Mouse (Mus musculus) midbrain, embryonic 15.5 days (tissue): Measurements from ENCODE around the gene Dlg3. TPM values are rescaled to one million over a fixed set of nuclear protein-coding genes. Genes with fewer than 3 reads are reported as not detected.

Experiments used
- ATAC-seq: fragments of 200-750 bp; cut with Nextera tagmentation; replicated peaks from 2 replicates; pipeline ENCODE4 v1.8.0; 2017; ENCODE audit warnings: moderate TSS enrichment
- H3K27ac ChIP-seq: fragments of 300-500 bp; sonication (generic); 2 replicates; pipeline ENCODE4 v1.5.1; 2015; ENCODE audit warnings: mild to moderate bottlenecking, inconsistent platforms
- H3K27me3 ChIP-seq: fragments of 300-500 bp; sonication (generic); replicated peaks from 2 replicates; pipeline ENCODE4 v1.6.1; 2015; ENCODE audit warnings: inconsistent platforms
- H3K36me3 ChIP-seq: fragments of 300-500 bp; sonication (generic); replicated peaks from 2 replicates; pipeline ENCODE4 v1.6.1; 2015; ENCODE audit warnings: inconsistent platforms
- H3K4me1 ChIP-seq: fragments of 300-500 bp; sonication (generic); 2 replicates; pipeline ENCODE4 v1.6.1; 2015; ENCODE audit warnings: inconsistent platforms
- H3K4me2 ChIP-seq: fragments of 300-500 bp; sonication (generic); 2 replicates; pipeline ENCODE4 v1.6.1; 2015; ENCODE audit warnings: inconsistent platforms, mild to moderate bottlenecking, moderate library complexity
- H3K4me3 ChIP-seq: fragments of 300-500 bp; sonication (generic); 2 replicates; pipeline ENCODE4 v1.5.1; 2015; ENCODE audit warnings: mild to moderate bottlenecking, inconsistent platforms
- H3K9ac ChIP-seq: fragments of 300-500 bp; sonication (generic); 2 replicates; pipeline ENCODE4 v1.6.1; 2015; ENCODE audit warnings: mild to moderate bottlenecking, inconsistent platforms
- H3K9me3 ChIP-seq: fragments of 300-500 bp; sonication (generic); 2 replicates; pipeline ENCODE4 v1.6.1; 2016; ENCODE audit warnings: inconsistent platforms
- WGBS: fragments of 180-500 bp; shearing (Covaris S2); methylation state at CpG from one replicate; pipeline ENCODE4 v1.1.7; 2015; ENCODE audit warnings: mixed read lengths; 5-methylcytosine and 5-hydroxymethylcytosine counted together
- polyA plus RNA-seq: library from polyadenylated mRNA; unstranded; fragments of >200 nt; fragmentation: Nextera tagmentation; extraction: Ambion mirVana; gene quantifications from 2 replicates; pipeline ENCODE4 v1.2.1, GENCODE M21; 2015

Dlg3 gene
- polyA plus RNA-seq, 1 experiment from 2014 or later: 6.6 TPM

DNA sequence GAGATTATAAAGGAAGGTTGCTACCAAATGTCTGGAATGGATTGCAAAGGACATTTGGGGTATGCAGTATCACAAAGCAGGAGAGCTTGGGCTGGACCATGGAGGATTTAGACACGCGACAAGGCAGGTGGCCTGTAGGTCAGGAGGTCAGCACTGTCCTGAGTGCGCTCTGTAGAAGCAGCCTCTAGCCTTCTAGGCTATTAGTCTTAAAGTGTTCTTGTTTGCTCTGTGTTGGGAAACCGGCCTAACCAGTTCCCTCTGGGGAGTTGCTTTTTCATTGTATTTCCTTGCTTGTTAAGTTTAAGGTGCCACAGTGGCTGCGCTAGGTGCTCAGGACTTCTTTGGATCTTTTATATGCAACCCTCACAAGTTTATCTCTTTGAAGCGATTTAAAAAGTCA, 34.5 kb downstream of the Dlg3 start:
- Histone ChIP-seq H3K27me3 (no peaks in the 10 kb centered on the region), H3K4me1 (no peaks in the 10 kb centered on the region), H3K9ac (no peak overlapping the region), H3K4me3 (no peak overlapping the region), H3K9me3 (no peaks in the 10 kb centered on the region), H3K36me3 (no peaks in the 10 kb centered on the region), H3K4me2 (no peak overlapping the region), H3K27ac (no peak overlapping the region)
- no peak for ATAC-seq
- WGBS: 71% methylated on average over 6 of the region's 6 CpGs

DNA sequence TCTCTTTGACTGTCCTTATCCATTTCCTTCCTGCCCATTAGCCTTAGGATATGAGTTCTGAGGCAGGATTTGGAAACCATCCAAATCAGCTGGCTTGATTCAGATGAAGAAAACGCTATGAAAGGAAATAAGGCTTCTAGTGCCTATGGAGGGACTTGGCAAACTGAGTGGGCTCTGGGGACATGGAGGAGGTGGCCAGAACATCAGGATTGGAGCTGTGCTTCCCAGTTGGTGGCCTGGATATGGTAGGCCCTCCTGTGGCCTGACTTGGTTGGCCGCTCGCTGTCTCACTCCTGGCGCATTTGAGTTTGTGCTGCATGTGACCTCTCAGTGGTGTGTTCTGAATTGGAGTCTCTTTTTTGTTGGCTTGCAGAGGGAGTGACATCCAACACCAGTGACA, 43.6 kb downstream of the Dlg3 start:
- no peak overlapping the region for H3K9ac ChIP-seq
- H3K27me3 ChIP-seq: no peaks in the 10 kb centered on the region
- no peaks in the 10 kb centered on the region for H3K36me3 ChIP-seq
- no peak overlapping the region for H3K4me3 ChIP-seq
- WGBS: 82% methylated on average over 4 of the region's 4 CpGs
- no peak overlapping the region for H3K4me2 ChIP-seq
- H3K27ac ChIP-seq: no peak overlapping the region
- no peaks in the 10 kb centered on the region for H3K9me3 ChIP-seq
- ATAC-seq: no peak
- H3K4me1 ChIP-seq: no peaks in the 10 kb centered on the region

- 88% methylated on average over 8 of the region's 8 CpGs for WGBS
- Histone ChIP-seq H3K27me3 (no peaks in the 10 kb centered on the region), H3K36me3 (no peaks in the 10 kb centered on the region), H3K4me2 (no peak overlapping the region), H3K27ac (no peak overlapping the region), H3K9me3 (no peaks in the 10 kb centered on the region), H3K9ac (no peak overlapping the region), H3K4me1 (no peaks in the 10 kb centered on the region), H3K4me3 (no peak overlapping the region)
- ATAC-seq: no peak
Measured at GRCm38 (mm10) chrX:100814139-100814538, 46.6 kb downstream of the Dlg3 start.

DNA sequence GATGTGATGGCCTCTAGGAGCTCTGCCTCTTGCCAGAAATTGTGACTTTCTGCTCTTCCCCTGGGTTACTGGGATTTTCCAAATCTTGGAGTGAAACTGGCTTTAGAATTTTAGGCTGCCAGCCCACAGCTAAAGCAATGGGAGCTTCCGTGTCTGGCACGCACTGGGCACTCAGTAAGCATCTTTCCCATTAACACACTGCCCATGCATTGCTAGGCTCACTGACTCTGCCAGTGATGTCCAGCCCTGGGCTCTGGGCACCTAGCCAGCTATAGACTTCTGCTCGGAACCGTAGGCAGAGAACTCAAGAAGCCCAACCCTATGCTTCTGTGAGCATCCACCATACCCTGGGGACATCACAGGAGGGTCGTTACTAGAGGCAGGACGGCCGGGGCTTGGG, 48.2 kb downstream of the Dlg3 start:
- Histone ChIP-seq H3K4me2 (no peak overlapping the region), H3K9me3 (no peaks in the 10 kb centered on the region), H3K4me1 (no peaks in the 10 kb centered on the region), H3K4me3 (no peak overlapping the region), H3K9ac (no peak overlapping the region), H3K27ac (no peak overlapping the region), H3K36me3 (no peaks in the 10 kb centered on the region), H3K27me3 (no peaks in the 10 kb centered on the region)
- WGBS: 84% methylated on average over 7 of the region's 7 CpGs
- no peak; the same call in 1 of the 2 replicates for ATAC-seq

- H3K4me1 ChIP-seq: no peaks in the 10 kb centered on the region
- no peak overlapping the region for H3K4me3 ChIP-seq
- H3K36me3 ChIP-seq: no peaks in the 10 kb centered on the region
- H3K9ac ChIP-seq: no peak overlapping the region
- no peaks in the 10 kb centered on the region for H3K9me3 ChIP-seq
- H3K4me2 ChIP-seq: no peak overlapping the region
- H3K27ac ChIP-seq: no peak overlapping the region
- no peaks in the 10 kb centered on the region for H3K27me3 ChIP-seq
- WGBS: 91% methylated on average over 9 of the region's 9 CpGs
- ATAC-seq: no peak
Measured at GRCm38 (mm10) chrX:100818681-100819080, 51.2 kb downstream of the Dlg3 start.

- no peaks in the 10 kb centered on the region for H3K36me3 ChIP-seq
- no peaks in the 10 kb centered on the region for H3K9me3 ChIP-seq
- H3K27ac ChIP-seq: no peak overlapping the region
- H3K4me1 ChIP-seq: no peaks in the 10 kb centered on the region
- WGBS: 53% methylated on average over 1 of the region's 1 CpGs
- no peak overlapping the region for H3K4me2 ChIP-seq
- no peak for ATAC-seq
- no peak overlapping the region for H3K4me3 ChIP-seq
- H3K27me3 ChIP-seq: no peaks in the 10 kb centered on the region
- no peak overlapping the region for H3K9ac ChIP-seq
Measured at GRCm38 (mm10) chrX:100821149-100821548, 53.6 kb downstream of the Dlg3 start.

- no peak for ATAC-seq
- WGBS: 83% methylated on average over 1 of the region's 1 CpGs
- Histone ChIP-seq H3K4me1 (no peaks in the 10 kb centered on the region), H3K27ac (no peak overlapping the region), H3K4me2 (no peak overlapping the region), H3K36me3 (no peaks in the 10 kb centered on the region), H3K9ac (no peak overlapping the region), H3K9me3 (no peaks in the 10 kb centered on the region), H3K27me3 (no peaks in the 10 kb centered on the region), H3K4me3 (no peak overlapping the region)
Measured at GRCm38 (mm10) chrX:100825557-100825956, 58.0 kb downstream of the Dlg3 start.

DNA sequence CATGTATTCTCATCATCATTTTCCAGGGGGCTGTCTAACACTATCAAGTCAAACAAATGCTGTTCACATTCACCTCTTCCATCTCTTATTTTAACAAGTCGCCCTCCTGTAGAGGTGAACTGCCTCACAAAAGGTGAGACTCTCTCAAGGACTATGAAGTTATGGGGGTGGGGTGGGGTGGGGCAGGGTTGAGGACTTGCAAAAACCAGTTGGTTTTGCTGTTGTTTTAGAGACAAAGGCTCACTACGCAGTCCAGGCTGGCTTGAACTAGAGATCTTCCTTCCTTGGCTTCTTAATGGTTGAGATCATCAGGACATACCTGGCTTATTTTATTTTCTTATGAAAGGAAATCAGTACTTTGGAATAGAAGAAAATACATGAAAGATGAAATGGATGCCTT, 65.3 kb downstream of the Dlg3 start:
- ATAC-seq: no peak
- Histone ChIP-seq H3K4me2 (no peak overlapping the region), H3K4me3 (no peak overlapping the region), H3K27me3 (no peaks in the 10 kb centered on the region; the same call in 1 of the 2 replicates), H3K36me3 (no peaks in the 10 kb centered on the region), H3K9me3 (no peaks in the 10 kb centered on the region), H3K9ac (no peak overlapping the region), H3K27ac (no peak overlapping the region), H3K4me1 (no peaks in the 10 kb centered on the region)
- WGBS: 89% methylated on average over 2 of the region's 2 CpGs

DNA sequence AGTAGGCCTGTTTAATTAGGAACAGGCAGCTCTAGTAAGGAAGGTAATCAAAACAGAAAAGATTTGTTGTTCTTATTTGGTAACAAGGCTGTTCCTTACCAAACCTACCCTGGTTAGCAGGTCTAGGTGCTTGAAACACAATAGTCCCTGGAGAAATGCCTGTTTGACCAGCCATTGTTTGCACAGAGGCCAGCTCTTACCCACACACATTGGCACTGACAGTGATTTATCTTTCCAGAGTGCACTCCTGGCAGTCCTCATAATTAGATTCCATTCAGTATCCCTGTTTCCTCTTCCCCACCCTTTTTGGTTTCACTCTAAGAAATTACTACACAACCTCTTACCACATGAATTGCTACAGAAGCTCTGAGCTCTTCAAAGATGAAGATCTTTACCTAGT, 71.7 kb downstream of the Dlg3 start:
- no peak overlapping the region for H3K4me3 ChIP-seq
- H3K27ac ChIP-seq: no peak overlapping the region
- H3K36me3 ChIP-seq: no peaks in the 10 kb centered on the region
- H3K27me3 ChIP-seq: no peaks in the 10 kb centered on the region; the same call in 1 of the 2 replicates
- no peak for ATAC-seq
- H3K9ac ChIP-seq: no peak overlapping the region
- H3K4me2 ChIP-seq: no peak overlapping the region
- no peaks in the 10 kb centered on the region for H3K9me3 ChIP-seq
- no peaks in the 10 kb centered on the region for H3K4me1 ChIP-seq

Other genes starting within 250 kb of the Dlg3 start
- 0.05 TPM in 1 of 2 replicates, not detected in the other for gene Dgat2l6, start 242.9 kb upstream of the Dlg3 start, polyA plus RNA-seq
- gene Awat1, start 195.5 kb upstream of the Dlg3 start, polyA plus RNA-seq: not detected in 2 replicates
- not detected in 2 replicates for gene P2ry4, start 172.9 kb upstream of the Dlg3 start, polyA plus RNA-seq
- gene Arr3, start 162.2 kb upstream of the Dlg3 start, polyA plus RNA-seq: not detected in 2 replicates
- gene Kif4, start 142.0 kb upstream of the Dlg3 start, polyA plus RNA-seq: 4.0 and 4.6 TPM in 2 replicates
- gene Pdzd11, start 141.2 kb upstream of the Dlg3 start, polyA plus RNA-seq: 94.0 and 98.2 TPM in 2 replicates
- gene Gdpd2, start 37.8 kb upstream of the Dlg3 start, polyA plus RNA-seq: 34.1 and 35.0 TPM in 2 replicates